Mouse (Mus musculus) stomach, postnatal 0 days (tissue): ENCODE measurements around the gene Gm6525.

Experiments used
- CTCF ChIP-seq: IDR thresholded peaks from 2 replicates; pipeline ENCODE4 v1.5.1; 2016; ENCODE audit warnings: antibody characterized with exemption, low read depth, mild to moderate bottlenecking, moderate library complexity
- EP300 ChIP-seq: optimal IDR thresholded peaks from 2 replicates; pipeline ENCODE3; 2016; ENCODE audit warnings: antibody characterized with exemption

DNA sequence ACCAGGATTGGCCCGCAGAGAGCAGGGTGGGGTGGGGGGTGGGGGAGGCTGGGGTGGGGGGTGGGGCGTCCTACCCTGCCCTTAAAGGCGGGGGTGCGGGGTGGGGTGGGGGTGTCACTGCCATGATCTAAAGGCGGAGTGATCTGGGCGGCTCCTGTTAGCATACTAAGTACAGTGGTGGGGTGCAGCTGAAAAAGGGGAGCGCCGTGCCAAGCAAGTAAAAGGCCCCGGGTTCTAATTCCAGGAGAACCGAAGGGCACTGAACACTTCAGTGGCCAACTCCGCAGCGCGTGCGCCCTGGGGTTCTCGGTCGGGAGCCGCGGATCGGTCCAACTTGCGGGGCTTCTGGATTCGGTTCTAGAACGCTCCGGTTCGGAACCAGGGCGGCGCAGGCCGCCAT is 18.8 kb upstream of the Gm6525 start:
- no peak for TF ChIP-seq CTCF
- TF ChIP-seq EP300: no peak
